Mouse (Mus musculus) heart, postnatal 0 days (tissue): ENCODE measurements around the gene Rara.

Experiments
- CTCF ChIP-seq: IDR thresholded peaks from 2 replicates; pipeline ENCODE4 v1.5.1; 2016; ENCODE audit warnings: antibody characterized with exemption, control low read depth, low read depth
- EP300 ChIP-seq: IDR thresholded peaks from 2 replicates; pipeline ENCODE4 v1.6.1; 2016; ENCODE audit warnings: antibody characterized with exemption, low read depth

- no peak for TF ChIP-seq CTCF
- no peak for TF ChIP-seq EP300
Measured at GRCm38 (mm10) chr11:98999243-98999642, 71.6 kb downstream of the Rara start.
